Mouse (Mus musculus) CH12.LX (cell line): ENCODE measurements around the gene Mtfr1l. TPM values are rescaled to one million over a fixed set of nuclear protein-coding genes. Genes with fewer than 3 reads are reported as not detected.

Experiments
- DNase-seq: peaks from one replicate; pipeline ENCODE4 v3.0.0-alpha.2; 2013; ENCODE audit errors: extremely low read depth
- H3K27ac ChIP-seq: 2 replicates; pipeline ENCODE4 v1.5.1; 2012; ENCODE audit warnings: low read depth, mild to moderate bottlenecking, control low read depth, moderate library complexity; ENCODE audit not compliant: insufficient read depth
- H3K27me3 ChIP-seq: replicated peaks from 2 replicates; pipeline ENCODE3; 2012; ENCODE audit warnings: inconsistent platforms
- H3K36me3 ChIP-seq, 2 experiments: replicated peaks in 1 of 2; 2 replicates each; pipeline versions ENCODE3 to v1.6.1; 2012; ENCODE audit warnings: inconsistent platforms in 1 of 2, low read length in 1 of 2, mild to moderate bottlenecking in 1 of 2, mixed read lengths in 1 of 2, moderate library complexity in 1 of 2; ENCODE audit not compliant: control insufficient read depth in 1 of 2, insufficient read depth in 1 of 2
- H3K4me1 ChIP-seq, 2 experiments: 2 replicates each; pipeline ENCODE4 v1.6.1; 2012; ENCODE audit warnings: inconsistent platforms in 1 of 2, moderate library complexity in 1 of 2; ENCODE audit not compliant: insufficient read depth in 2 of 2, control insufficient read depth in 1 of 2
- H3K4me2 ChIP-seq: 2 replicates; pipeline ENCODE4 v1.6.1; 2012; ENCODE audit warnings: low read depth, mild to moderate bottlenecking, control low read depth; ENCODE audit not compliant: poor library complexity, insufficient read depth, severe bottlenecking
- H3K4me3 ChIP-seq, 3 experiments: fragments of 150-350 bp in 1 of 3; sonication (generic) in 1 of 3; replicated peaks in 1 of 3; 2 replicates each; pipeline versions ENCODE3 to v1.5.1; 2011 to 2012; ENCODE audit warnings: low read depth in 2 of 3, low read length in 2 of 3, mild to moderate bottlenecking in 2 of 3, moderate library complexity in 2 of 3, control low read depth in 1 of 3, improper control_type of control experiment in 1 of 3, inconsistent platforms in 1 of 3, mixed read lengths in 1 of 3; ENCODE audit not compliant: poor library complexity in 1 of 3
- H3K79me2 ChIP-seq: replicated peaks from 2 replicates; pipeline ENCODE4 v1.6.1; 2012; ENCODE audit warnings: mild to moderate bottlenecking, moderate library complexity; ENCODE audit not compliant: control insufficient read depth, poor library complexity, insufficient read depth, severe bottlenecking; ENCODE audit errors: extremely low read depth
- H3K9ac ChIP-seq: 2 replicates; pipeline ENCODE4 v1.6.1; 2012; ENCODE audit warnings: low read depth, mild to moderate bottlenecking, control low read depth, moderate library complexity; ENCODE audit not compliant: insufficient read depth
- H3K9me3 ChIP-seq: replicated peaks from 2 replicates; pipeline ENCODE3; 2012; ENCODE audit warnings: low read length, inconsistent platforms, mixed read lengths
- BHLHE40 ChIP-seq: IDR thresholded peaks from 2 replicates; pipeline ENCODE4 v1.6.1; 2011; ENCODE audit warnings: mild to moderate bottlenecking, low read depth, low read length, improper control_type of control experiment
- CHD1 ChIP-seq: IDR thresholded peaks from 2 replicates; pipeline ENCODE4 v1.6.1; 2012; ENCODE audit warnings: low read depth, low read length, improper control_type of control experiment, inconsistent platforms
- CHD2 ChIP-seq: IDR thresholded peaks from 2 replicates; pipeline ENCODE4 v1.6.1; 2011; ENCODE audit warnings: low read length, improper control_type of control experiment
- CTCF ChIP-seq, 2 experiments: IDR thresholded peaks in 1 of 2; conservative IDR thresholded peaks in 1 of 2; 2 replicates each; pipeline ENCODE4 v1.5.1; 2011 to 2012; ENCODE audit warnings: low read depth in 2 of 2, low read length in 2 of 2, improper control_type of control experiment in 1 of 2, inconsistent platforms in 1 of 2, mild to moderate bottlenecking in 1 of 2, moderate library complexity in 1 of 2
- E2F4 ChIP-seq: IDR thresholded peaks from 2 replicates; pipeline ENCODE4 v1.6.1; 2011; ENCODE audit warnings: low read depth, low read length, improper control_type of control experiment; ENCODE audit not compliant: insufficient replicate concordance
- EP300 ChIP-seq: IDR thresholded peaks from 2 replicates; pipeline ENCODE4 v1.6.1; 2011; ENCODE audit warnings: low read length, improper control_type of control experiment
- ETS1 ChIP-seq: conservative IDR thresholded peaks from 2 replicates; pipeline ENCODE4 v1.6.1; 2012; ENCODE audit warnings: low read depth, mild to moderate bottlenecking, inconsistent platforms, low read length, improper control_type of control experiment, moderate library complexity
- GABPA ChIP-seq: IDR thresholded peaks from 2 replicates; pipeline ENCODE4 v1.6.1; 2012; ENCODE audit warnings: low read depth, low read length, improper control_type of control experiment, inconsistent platforms; ENCODE audit not compliant: insufficient replicate concordance
- HCFC1 ChIP-seq: IDR thresholded peaks from 2 replicates; pipeline ENCODE4 v1.6.1; 2012; ENCODE audit warnings: low read depth, mild to moderate bottlenecking, inconsistent platforms, low read length, improper control_type of control experiment
- IRF4 ChIP-seq: IDR thresholded peaks from 2 replicates; pipeline ENCODE4 v1.6.1; 2014; ENCODE audit warnings: low read depth, mild to moderate bottlenecking, inconsistent platforms, low read length, improper control_type of control experiment
- JUN ChIP-seq: IDR thresholded peaks from 2 replicates; pipeline ENCODE4 v1.6.1; 2011; ENCODE audit warnings: low read depth, mild to moderate bottlenecking, low read length, improper control_type of control experiment, moderate library complexity; ENCODE audit not compliant: insufficient read depth
- MAFK ChIP-seq: IDR thresholded peaks from 2 replicates; pipeline ENCODE4 v1.6.1; 2011; ENCODE audit warnings: low read length, improper control_type of control experiment; ENCODE audit not compliant: insufficient replicate concordance
- MAX ChIP-seq: IDR thresholded peaks from 2 replicates; pipeline ENCODE4 v1.6.1; 2011; ENCODE audit warnings: low read length, improper control_type of control experiment
- MEF2A ChIP-seq: IDR thresholded peaks from 2 replicates; pipeline ENCODE4 v1.6.1; 2014; ENCODE audit warnings: low read depth, mild to moderate bottlenecking, inconsistent platforms, low read length, improper control_type of control experiment, borderline replicate concordance
- MXI1 ChIP-seq: IDR thresholded peaks from 2 replicates; pipeline ENCODE4 v1.6.1; 2011; ENCODE audit warnings: mild to moderate bottlenecking, low read depth, low read length, improper control_type of control experiment
- MYC ChIP-seq: IDR thresholded peaks from 2 replicates; pipeline ENCODE4 v1.6.1; 2011; ENCODE audit warnings: low read depth, mild to moderate bottlenecking, improper control_type of control experiment, low read length
- NELFE ChIP-seq: IDR thresholded peaks from 2 replicates; pipeline ENCODE4 v1.6.1; 2011; ENCODE audit warnings: low read depth, low read length, improper control_type of control experiment
- NRF1 ChIP-seq: IDR thresholded peaks from 2 replicates; pipeline ENCODE4 v1.6.1; 2014; ENCODE audit warnings: low read depth, mild to moderate bottlenecking, inconsistent platforms, low read length, improper control_type of control experiment, moderate library complexity
- POLR2A ChIP-seq: IDR thresholded peaks from 2 replicates; pipeline ENCODE4 v1.6.1; 2011; ENCODE audit warnings: low read depth, mild to moderate bottlenecking, improper control_type of control experiment, low read length
- RAD21 ChIP-seq: IDR thresholded peaks from 2 replicates; pipeline ENCODE4 v1.6.1; 2011; ENCODE audit warnings: low read depth, mild to moderate bottlenecking, low read length, improper control_type of control experiment, moderate library complexity
- RCOR1 ChIP-seq: conservative IDR thresholded peaks from 2 replicates; pipeline ENCODE4 v1.6.1; 2012; ENCODE audit warnings: low read depth, mild to moderate bottlenecking, inconsistent platforms, low read length, improper control_type of control experiment
- SIN3A ChIP-seq: IDR thresholded peaks from 2 replicates; pipeline ENCODE4 v1.6.1; 2012; ENCODE audit warnings: low read length, improper control_type of control experiment, inconsistent platforms
- TBP ChIP-seq: conservative IDR thresholded peaks from 2 replicates; pipeline ENCODE4 v1.6.1; 2011; ENCODE audit warnings: low read depth, low read length, improper control_type of control experiment
- TCF12 ChIP-seq: IDR thresholded peaks from 2 replicates; pipeline ENCODE4 v1.6.1; 2014; ENCODE audit warnings: low read depth, mild to moderate bottlenecking, inconsistent platforms, low read length, improper control_type of control experiment
- UBTF ChIP-seq: IDR thresholded peaks from 2 replicates; pipeline ENCODE4 v1.6.1; 2012; ENCODE audit warnings: low read depth, mild to moderate bottlenecking, inconsistent platforms, low read length, improper control_type of control experiment, moderate library complexity
- USF1 ChIP-seq: IDR thresholded peaks from 2 replicates; pipeline ENCODE4 v1.6.1; 2014; ENCODE audit warnings: low read depth, mild to moderate bottlenecking, inconsistent platforms, low read length, improper control_type of control experiment
- USF2 ChIP-seq: conservative IDR thresholded peaks from 2 replicates; pipeline ENCODE4 v1.6.1; 2011; ENCODE audit warnings: low read depth, low read length, improper control_type of control experiment
- ZC3H11A ChIP-seq: IDR thresholded peaks from 2 replicates; pipeline ENCODE4 v1.6.1; 2012; ENCODE audit warnings: low read depth, mild to moderate bottlenecking, inconsistent platforms, low read length, improper control_type of control experiment
- ZKSCAN1 ChIP-seq: IDR thresholded peaks from 2 replicates; pipeline ENCODE4 v1.6.1; 2012; ENCODE audit warnings: low read depth, inconsistent platforms, low read length, improper control_type of control experiment, borderline replicate concordance
- ZMIZ1 ChIP-seq: IDR thresholded peaks from 2 replicates; pipeline ENCODE4 v1.6.1; 2012; ENCODE audit warnings: low read depth, mild to moderate bottlenecking, inconsistent platforms, low read length, improper control_type of control experiment
- ZNF384 ChIP-seq: IDR thresholded peaks from 2 replicates; pipeline ENCODE4 v1.6.1; 2012; ENCODE audit warnings: low read depth, low read length, improper control_type of control experiment, inconsistent platforms
- dilution Hi-C: fragments of 300-500 bp; cut with MboI; formaldehyde crosslinking; loops from 2 replicates; pipeline ENCODE4 v1.14.3; 2020; ENCODE audit warnings: low sequenced_read_pairs; ENCODE audit not compliant: extremely low pct_unique_long_range_greater_than_20kb, extremely low pct_ligation_motif_present
- in situ Hi-C: fragments of 300-500 bp; cut with MboI; formaldehyde crosslinking; loops from 3 replicates; pipeline ENCODE4 v1.14.3; 2019; ENCODE audit warnings: low sequenced_read_pairs, low pct_ligation_motif_present, low pct_unique_long_range_greater_than_20kb, mixed read lengths
- polyA plus RNA-seq: library from polyadenylated mRNA; unstranded; fragments of >175 nt; gene quantifications from 2 replicates; pipeline ENCODE4 v1.2.1, GENCODE M21; 2012; ENCODE audit warnings: low read depth; ENCODE audit not compliant: insufficient read length
- total RNA-seq, 2 experiments: library from RNA; depleted of rRNA; stranded (reverse); fragments of 300-350 nt in 1 of 2; fragments of >200 nt in 1 of 2; gene quantifications; 2 replicates each; pipeline ENCODE4 v1.2.3; 2012 to 2014

Mtfr1l gene
- total and polyA plus RNA-seq, 3 experiments = 16.2 to 36.5 (median 34.0) TPM

DNA sequence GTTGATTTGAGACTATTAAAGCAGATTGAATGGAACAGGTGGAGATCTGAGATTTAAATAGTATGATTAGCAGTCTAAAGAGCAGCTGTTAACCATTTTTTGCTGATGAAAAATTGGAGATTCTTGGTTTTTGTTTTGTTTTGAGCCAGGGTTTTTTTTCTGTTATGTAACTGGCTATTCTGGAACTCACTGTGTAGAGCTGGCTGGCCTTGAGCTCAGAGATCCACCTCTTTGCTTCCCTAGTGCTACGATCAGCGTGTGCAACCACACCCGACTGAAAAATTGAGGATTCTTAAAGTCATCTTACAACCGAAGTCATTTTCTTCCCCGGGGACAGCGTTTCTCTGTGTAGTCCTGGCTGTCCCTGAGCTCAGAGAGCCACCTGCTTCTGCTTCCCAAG lies 23.5 kb downstream of the Mtfr1l start:
- Histone ChIP-seq H3K79me2 (peaks cover 29% of the 10 kb centered on the region), H3K27ac (no peak overlapping the region), H3K36me3 (peaks cover 0 to 12% of the 10 kb centered on the region in 2 experiments), H3K9ac (peak overlapping the region; percentile 76), H3K27me3 (no peaks in the 10 kb centered on the region), H3K9me3 (no peaks in the 10 kb centered on the region), H3K4me2 (peak overlapping the region; percentile 29; the same call in 1 of the 2 replicates), H3K4me1 (peaks cover 4 to 22% of the 10 kb centered on the region in 2 experiments; a peak in 3 of 4 replicates), H3K4me3 (peak overlapping the region; percentile 48 to 74 (median 69))
- no peak for DNase-seq
- dilution Hi-C loops (no loop called here), in situ Hi-C loops (no loop called here)
- TF ChIP-seq MAFK = no peak
- no peak for TF ChIP-seq ZNF384
- TF ChIP-seq GABPA = no peak

DNA sequence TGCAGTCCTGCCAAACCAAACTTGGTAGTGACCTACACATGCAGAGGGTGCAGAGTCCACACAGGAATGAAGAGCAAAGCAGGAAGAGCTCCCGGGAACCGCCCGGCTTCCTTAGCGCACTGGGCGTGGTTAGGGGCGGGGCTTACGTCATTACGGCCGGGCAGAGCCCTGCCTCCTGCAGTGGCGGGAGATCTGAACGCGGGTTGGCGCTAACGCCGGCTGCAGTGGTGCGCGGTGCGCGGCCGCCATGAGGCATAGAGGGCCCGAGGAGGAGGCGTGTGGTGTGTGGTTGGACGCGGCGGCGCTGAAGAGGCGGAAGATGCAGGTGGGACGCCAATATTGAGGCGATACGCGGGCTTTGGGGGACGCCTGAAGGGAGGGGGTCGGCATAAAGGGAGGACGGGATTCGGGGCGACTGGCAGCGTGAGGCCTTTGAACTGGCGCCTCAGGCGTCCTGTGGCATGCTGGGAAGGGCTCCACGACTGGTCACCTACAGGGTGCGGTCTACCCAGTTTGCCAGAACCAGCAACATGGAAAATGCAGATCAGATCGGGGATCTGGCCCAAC lies 24.3 kb downstream of the Mtfr1l start, which contains the start of gene Aunip:
Aunip (plus strand) TSS at position 155 of the 567 bp plus-strand sequence.
- peak; percentile 90 for DNase-seq
- Histone ChIP-seq H3K4me1 (peaks cover 4 to 19% of the 10 kb centered on the region in 2 experiments; a peak in 3 of 4 replicates), H3K9me3 (no peaks in the 10 kb centered on the region), H3K27me3 (no peaks in the 10 kb centered on the region), H3K9ac (peak within 1 kb of the TSS; percentile 76), H3K79me2 (peaks cover 24% of the 10 kb centered on the region), H3K36me3 (peaks cover 0 to 11% of the 10 kb centered on the region in 2 experiments), H3K27ac (0 out of 2 replicates have a peak within 1 kb of the TSS, but pooled peaks have one; percentile 1), H3K4me3 (peak within 1 kb of the TSS; percentile 48 to 74 (median 69)), H3K4me2 (peak within 1 kb of the TSS; percentile 29; the same call in 1 of the 2 replicates)
- dilution Hi-C loops = no loop called here
- in situ Hi-C loops = no loop called here
- TF ChIP-seq NRF1 (no peak), USF2 (no peak), E2F4 (no peak; the same call in 1 of the 2 replicates), HCFC1 (peak; percentile 49; the same call in 1 of the 2 replicates), MAFK (no peak), USF1 (no peak), MAX (peak; percentile 79), RAD21 (no peak), GABPA (no peak), ZC3H11A (no peak), JUN (no peak), EP300 (no peak), IRF4 (no peak), MXI1 (peak; percentile 88), ZNF384 (no peak), CTCF (conservative IDR thresholded peaks at IDR 0.05 in 1 of 2, IDR thresholded peaks at IDR 0.05 in 1 of 2; ENCODE audit: low read depth in 2 of 2, low read length in 2 of 2) (peak in 1 of 2 experiments; percentile 12; a peak in 1 of 4 replicates), CHD1 (no peak), ZKSCAN1 (no peak), TCF12 (peak; percentile 48; the same call in 1 of the 2 replicates), UBTF (no peak), TBP (no peak), MEF2A (no peak), SIN3A (peak; percentile 85; the same call in 1 of the 2 replicates), MYC (no peak), NELFE (peak; percentile 82), ETS1 (no peak), BHLHE40 (no peak), POLR2A (peak; percentile 81), CHD2 (no peak), ZMIZ1 (peak; percentile 74), RCOR1 (no peak)
